Mouse (Mus musculus) midbrain, postnatal 0 days (tissue): ENCODE results near the gene Fblim1. TPM values are rescaled to one million over a fixed set of nuclear protein-coding genes. Genes with fewer than 3 reads are reported as not detected.

Source experiments
- ATAC-seq: fragments of 200-750 bp; cut with Nextera tagmentation; 2 replicates; pipeline ENCODE4 v1.8.0; 2017; ENCODE audit warnings: moderate number of reproducible peaks, mild to moderate bottlenecking, moderate TSS enrichment, moderate library complexity; ENCODE audit not compliant: low FRiP score
- DNase-seq: peaks from one replicate; pipeline ENCODE4 v3.0.0-alpha.2; 2015; ENCODE audit warnings: low spot score
- H3K27ac ChIP-seq: fragments of 300-500 bp; sonication (generic); 2 replicates; pipeline ENCODE4 v1.5.1; 2014; ENCODE audit warnings: low read depth, mild to moderate bottlenecking, low read length, mixed read lengths
- H3K27me3 ChIP-seq: fragments of 300-500 bp; sonication (generic); 2 replicates; pipeline ENCODE4 v1.6.1; 2014; ENCODE audit warnings: low read length, control low read depth, mixed read lengths; ENCODE audit not compliant: insufficient read depth
- H3K36me3 ChIP-seq: fragments of 300-500 bp; sonication (generic); 2 replicates; pipeline ENCODE4 v1.6.1; 2014; ENCODE audit warnings: low read length, control low read depth, mixed read lengths; ENCODE audit not compliant: insufficient read depth
- H3K4me1 ChIP-seq: fragments of 300-500 bp; sonication (generic); 2 replicates; pipeline ENCODE4 v1.6.1; 2014; ENCODE audit warnings: mild to moderate bottlenecking, control low read depth, antibody characterized with exemption, low read length, mixed read lengths; ENCODE audit not compliant: insufficient read depth
- H3K4me2 ChIP-seq: fragments of 300-500 bp; sonication (generic); 2 replicates; pipeline ENCODE4 v1.6.1; 2014; ENCODE audit warnings: low read depth, mild to moderate bottlenecking, low read length, mixed read lengths; ENCODE audit not compliant: poor library complexity, severe bottlenecking
- H3K4me3 ChIP-seq: fragments of 300-500 bp; sonication (generic); 2 replicates; pipeline ENCODE4 v1.5.1; 2014; ENCODE audit warnings: low read depth, mild to moderate bottlenecking, low read length, moderate library complexity
- H3K9ac ChIP-seq: fragments of 300-500 bp; sonication (generic); replicated peaks from 2 replicates; pipeline ENCODE4 v1.6.1; 2014; ENCODE audit warnings: mild to moderate bottlenecking, low read length, moderate library complexity, mixed read lengths; ENCODE audit not compliant: poor library complexity, severe bottlenecking
- H3K9me3 ChIP-seq: fragments of 300-500 bp; sonication (generic); 2 replicates; pipeline ENCODE4 v1.6.1; 2016; ENCODE audit warnings: low read length, control low read depth
- CTCF ChIP-seq: IDR thresholded peaks from 2 replicates; pipeline ENCODE4 v1.5.1; 2016; ENCODE audit warnings: antibody characterized with exemption, mild to moderate bottlenecking
- WGBS: fragments of 180-500 bp; shearing (Covaris S2); extraction: QIAGEN DNeasy Blood & Tissue Kit; methylation state at CpG from one replicate; pipeline ENCODE4 v1.1.7; 2014; 5-methylcytosine and 5-hydroxymethylcytosine counted together
- polyA plus RNA-seq: library from polyadenylated mRNA; unstranded; fragments of >200 nt; fragmentation: Nextera tagmentation; extraction: Ambion mirVana; gene quantifications from 2 replicates; pipeline ENCODE4 v1.2.1, GENCODE M21; 2015
- total RNA-seq: library from RNA; depleted of rRNA; stranded (reverse); fragments of >200 nt; gene quantifications from 2 replicates; pipeline ENCODE4 v1.2.3, GENCODE M21; 2014

The Fblim1 gene
- total and polyA plus RNA-seq, 2 experiments from 2014 or later: 24.1 to 26.2 TPM

DNA sequence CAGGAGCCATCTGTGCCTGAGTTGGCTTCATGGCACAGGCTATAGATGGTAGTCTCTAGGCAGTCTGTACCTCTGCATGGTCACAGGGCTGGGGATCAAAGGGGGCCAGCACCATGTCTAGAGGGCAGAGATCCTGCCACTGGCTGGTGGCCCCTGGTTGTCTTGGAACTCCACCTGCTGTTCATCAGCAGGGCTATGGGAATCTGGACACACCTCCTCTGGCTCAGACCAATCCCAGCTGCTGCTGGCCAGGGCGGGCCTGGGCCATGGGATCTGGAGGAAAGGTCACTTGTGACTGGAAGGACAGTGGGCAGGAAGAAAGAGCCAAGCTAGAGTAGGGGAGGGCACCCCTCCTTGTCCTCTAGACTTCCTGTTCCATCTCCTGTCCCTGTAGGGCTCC, 17.8 kb upstream of the Fblim1 start, which contains the start of gene Slc25a34:
Gene Slc25a34, minus strand, starts transcription at position 156 of the 400 bp plus-strand sequence.
- Histone ChIP-seq H3K9ac (no peak within 1 kb of the TSS), H3K27ac (peak within 1 kb of the TSS; percentile 38; the same call in 1 of the 2 replicates), H3K4me1 (no peaks in the 10 kb centered on the region), H3K27me3 (no peaks in the 10 kb centered on the region), H3K4me3 (no peak within 1 kb of the TSS), H3K36me3 (peaks cover 33% of the 10 kb centered on the region), H3K4me2 (no peak within 1 kb of the TSS; the same call in 1 of the 2 replicates), H3K9me3 (no peaks in the 10 kb centered on the region)
- WGBS: 54% methylated on average over 1 of the region's 1 CpGs
- ATAC-seq (peak; percentile 69; the same call in 1 of the 2 replicates), DNase-seq (peak; percentile 45)
- 0 out of 2 replicates have a peak, but pooled peaks have one; percentile 6 for TF ChIP-seq CTCF

DNA sequence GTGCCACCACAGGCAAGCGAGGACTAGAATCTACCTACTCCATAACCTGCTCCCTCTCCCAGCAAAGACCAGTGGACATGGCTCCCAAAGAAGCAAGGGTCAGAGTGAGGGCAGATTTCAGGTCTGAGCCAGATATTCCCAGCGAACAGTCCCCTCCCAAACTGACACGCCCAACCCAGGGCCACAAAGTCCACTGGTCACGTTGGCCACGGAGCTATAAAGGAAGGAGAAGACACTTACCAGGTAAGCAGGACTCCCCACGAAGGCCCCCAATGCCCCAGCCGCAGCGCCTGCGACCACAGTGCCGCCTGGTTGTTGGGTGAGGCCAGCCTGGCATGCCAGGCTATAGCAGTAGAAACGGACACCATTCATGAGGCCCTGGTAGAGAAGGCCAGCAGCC, 17.1 kb upstream of the Fblim1 start:
- Histone ChIP-seq H3K4me2 (no peak overlapping the region; the same call in 1 of the 2 replicates), H3K9me3 (no peaks in the 10 kb centered on the region), H3K4me1 (no peaks in the 10 kb centered on the region), H3K4me3 (no peak overlapping the region), H3K9ac (no peak overlapping the region), H3K36me3 (peaks cover 27% of the 10 kb centered on the region), H3K27ac (peak overlapping the region; percentile 38; the same call in 1 of the 2 replicates), H3K27me3 (peaks cover 2% of the 10 kb centered on the region; the same call in 1 of the 2 replicates)
- ATAC-seq (no peak), DNase-seq (no peak)
- TF ChIP-seq CTCF: no peak
- 89% methylated on average over 11 of the region's 11 CpGs for WGBS

DNA sequence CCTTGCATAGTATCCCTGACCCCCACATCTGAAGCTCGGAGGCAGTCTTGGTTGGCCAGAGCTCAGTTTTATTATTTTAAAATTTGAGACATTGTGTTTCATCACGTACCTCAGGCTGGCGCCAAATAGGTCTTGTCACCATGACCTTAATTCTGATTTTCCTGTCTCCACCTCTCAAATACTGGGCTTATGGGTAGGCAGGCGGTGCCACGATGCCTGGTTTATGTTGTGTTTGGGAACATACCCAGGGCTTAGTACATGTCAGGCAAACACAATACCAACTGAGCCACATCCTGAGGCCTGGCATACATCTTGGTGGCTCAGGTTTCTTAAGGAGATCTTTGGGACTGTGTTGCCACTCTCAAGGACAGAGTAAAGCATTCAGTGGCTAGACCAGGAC, 16.7 kb upstream of the Fblim1 start:
- H3K9me3 ChIP-seq: no peaks in the 10 kb centered on the region
- peaks cover 5% of the 10 kb centered on the region; the same call in 1 of the 2 replicates for H3K27me3 ChIP-seq
- no peaks in the 10 kb centered on the region for H3K4me1 ChIP-seq
- 85% methylated on average over 5 of the region's 5 CpGs for WGBS
- DNase-seq (no peak), ATAC-seq (no peak)
- no peak overlapping the region for H3K9ac ChIP-seq
- no peak overlapping the region for H3K27ac ChIP-seq
- TF ChIP-seq CTCF: no peak
- H3K4me3 ChIP-seq: no peak overlapping the region
- peaks cover 22% of the 10 kb centered on the region for H3K36me3 ChIP-seq
- no peak overlapping the region for H3K4me2 ChIP-seq

DNA sequence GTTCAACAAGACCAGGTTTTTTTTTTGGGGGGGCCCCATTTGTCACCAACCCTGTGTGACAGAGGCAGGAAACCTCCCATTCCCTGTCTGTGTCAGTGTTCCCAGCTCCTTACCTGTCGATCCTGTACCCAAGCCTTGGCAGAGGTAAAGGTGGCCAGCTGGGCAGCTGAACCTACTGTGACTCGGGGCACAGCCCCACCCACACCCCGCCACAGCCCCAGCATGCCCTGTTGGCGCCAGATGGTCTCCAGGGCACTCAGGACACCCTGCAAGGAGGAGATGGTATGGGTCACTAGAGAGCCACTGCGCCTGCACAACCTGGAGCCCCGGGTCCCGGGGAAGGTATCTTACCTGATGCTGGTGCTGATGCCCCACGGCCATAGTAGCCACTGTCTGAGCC, 16.2 kb upstream of the Fblim1 start:
- Histone ChIP-seq H3K9me3 (no peaks in the 10 kb centered on the region), H3K27ac (no peak overlapping the region), H3K4me1 (no peaks in the 10 kb centered on the region), H3K27me3 (peaks cover 5% of the 10 kb centered on the region; the same call in 1 of the 2 replicates), H3K4me3 (no peak overlapping the region), H3K4me2 (no peak overlapping the region), H3K9ac (no peak overlapping the region), H3K36me3 (peaks cover 20% of the 10 kb centered on the region)
- TF ChIP-seq CTCF: no peak
- ATAC-seq: no peak
- no peak for DNase-seq
- 86% methylated on average over 8 of the region's 8 CpGs for WGBS

DNA sequence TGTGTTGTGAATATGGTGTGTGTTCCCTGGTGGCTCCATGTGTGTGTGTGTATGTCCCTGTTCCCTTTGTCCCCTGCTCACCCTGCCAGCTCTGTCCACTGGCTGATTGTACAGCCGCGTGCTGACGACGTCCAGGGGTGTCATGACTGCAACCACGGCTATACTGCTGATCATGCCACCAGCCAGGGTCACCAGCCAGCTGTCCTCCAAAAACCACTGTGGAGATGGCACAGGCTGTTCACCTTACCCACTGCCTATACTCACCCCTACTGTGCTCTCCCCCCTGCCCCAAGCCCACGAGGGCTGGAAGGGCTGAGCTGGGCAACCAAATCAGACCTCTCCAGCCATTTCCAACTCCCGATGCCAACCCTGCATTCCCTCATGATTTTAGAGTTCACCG, 15.4 kb upstream of the Fblim1 start:
- peaks cover 5% of the 10 kb centered on the region; the same call in 1 of the 2 replicates for H3K27me3 ChIP-seq
- no peaks in the 10 kb centered on the region for H3K9me3 ChIP-seq
- H3K36me3 ChIP-seq: peaks cover 14% of the 10 kb centered on the region
- 81% methylated on average over 8 of the region's 8 CpGs for WGBS
- TF ChIP-seq CTCF: no peak
- ATAC-seq (no peak), DNase-seq (no peak)
- H3K4me1 ChIP-seq: no peaks in the 10 kb centered on the region
- no peak overlapping the region for H3K27ac ChIP-seq
- H3K9ac ChIP-seq: no peak overlapping the region
- H3K4me2 ChIP-seq: no peak overlapping the region
- H3K4me3 ChIP-seq: no peak overlapping the region

GRCm38 (mm10) chr4:141619299-141619883, 13.5 kb upstream of the Fblim1 start:
- peaks cover 5% of the 10 kb centered on the region; the same call in 1 of the 2 replicates for H3K27me3 ChIP-seq
- TF ChIP-seq CTCF: no peak
- DNase-seq (no peak), ATAC-seq (no peak)
- no peaks in the 10 kb centered on the region for H3K36me3 ChIP-seq
- no peak overlapping the region for H3K27ac ChIP-seq
- no peaks in the 10 kb centered on the region for H3K9me3 ChIP-seq
- no peak overlapping the region for H3K4me2 ChIP-seq
- H3K9ac ChIP-seq: no peak overlapping the region
- H3K4me3 ChIP-seq: no peak overlapping the region
- no peaks in the 10 kb centered on the region for H3K4me1 ChIP-seq
- 83% methylated on average over 9 of the region's 9 CpGs for WGBS
